Mouse (Mus musculus) bone marrow macrophage, adult 2 months (primary cell): ENCODE data around the gene Rexo1.

Source experiments
- CTCF ChIP-seq: IDR thresholded peaks from 2 replicates; pipeline ENCODE4 v1.5.1; 2012; ENCODE audit warnings: low read depth, mild to moderate bottlenecking, low read length, moderate library complexity
- POLR2A ChIP-seq: IDR thresholded peaks from 2 replicates; pipeline ENCODE4 v1.6.1; 2012; ENCODE audit warnings: mild to moderate bottlenecking, low read depth, low read length, borderline replicate concordance

GRCm38 (mm10) chr10:80503599-80504220 lies 57.6 kb downstream of the Rexo1 start:
- TF ChIP-seq POLR2A (no peak), CTCF (no peak)
